Mouse (Mus musculus): ENCODE measurements around the gene Add3.

The Add3 gene

DNA sequence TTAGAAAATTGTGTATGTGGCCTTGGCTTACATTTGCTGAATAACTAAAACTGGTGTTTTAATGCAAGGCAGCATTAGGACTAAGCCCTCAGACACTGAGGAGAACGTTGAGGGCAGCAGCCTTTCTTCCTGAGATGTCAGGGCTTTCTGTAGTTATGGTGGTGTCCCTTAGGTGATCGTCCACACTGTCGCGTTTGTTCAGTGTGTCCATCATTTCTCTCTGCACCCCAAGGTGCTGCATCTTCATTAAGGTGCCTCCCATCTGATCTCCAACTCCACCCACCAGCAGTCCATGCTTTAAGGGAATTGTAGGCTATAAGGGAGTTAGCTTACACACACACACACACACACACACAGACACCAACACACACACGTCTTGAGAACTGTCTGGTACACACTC, 28.3 kb downstream of the Add3 start:
- no peak for DNase-seq

DNA sequence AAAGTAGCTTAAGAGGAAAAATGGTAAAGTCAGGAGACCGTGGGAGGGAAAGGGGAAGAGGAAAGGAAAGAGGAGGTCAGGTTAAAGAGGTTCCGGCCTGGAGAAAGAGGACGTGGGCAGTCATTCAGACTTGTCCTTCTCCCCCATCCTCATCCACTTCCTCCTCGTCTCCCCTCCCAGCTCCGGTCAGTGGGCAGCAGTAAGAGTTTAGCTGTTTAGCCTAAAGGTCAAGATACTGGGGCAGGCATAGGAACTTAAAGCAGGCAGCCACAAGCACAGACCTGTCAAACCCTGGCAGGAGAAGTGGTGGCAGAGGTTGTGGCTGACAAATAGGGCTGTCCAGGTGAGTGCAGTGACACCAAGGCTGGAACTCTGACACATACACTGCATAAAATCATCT, 30.4 kb downstream of the Add3 start:
- DNase-seq, result no peak

DNA sequence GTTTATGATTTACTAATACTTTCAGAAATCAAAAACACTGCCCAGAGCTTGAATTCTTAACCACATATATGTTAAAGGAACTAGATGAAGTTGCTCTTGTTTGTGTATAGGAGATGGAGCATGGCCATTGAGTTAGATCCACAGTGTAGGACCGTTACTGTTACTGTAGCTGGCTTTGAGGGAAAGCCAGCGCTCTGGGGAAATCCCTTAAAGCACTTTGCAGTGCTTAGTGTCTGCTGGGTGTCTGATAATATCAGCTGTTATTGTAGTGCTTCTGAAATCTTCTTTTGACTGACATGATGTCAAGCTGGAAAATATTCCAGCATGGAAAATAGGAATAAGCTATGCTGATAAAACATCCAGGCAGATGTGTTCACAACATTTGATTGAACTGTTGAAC, 33.8 kb downstream of the Add3 start:
- no peak for DNase-seq

DNA sequence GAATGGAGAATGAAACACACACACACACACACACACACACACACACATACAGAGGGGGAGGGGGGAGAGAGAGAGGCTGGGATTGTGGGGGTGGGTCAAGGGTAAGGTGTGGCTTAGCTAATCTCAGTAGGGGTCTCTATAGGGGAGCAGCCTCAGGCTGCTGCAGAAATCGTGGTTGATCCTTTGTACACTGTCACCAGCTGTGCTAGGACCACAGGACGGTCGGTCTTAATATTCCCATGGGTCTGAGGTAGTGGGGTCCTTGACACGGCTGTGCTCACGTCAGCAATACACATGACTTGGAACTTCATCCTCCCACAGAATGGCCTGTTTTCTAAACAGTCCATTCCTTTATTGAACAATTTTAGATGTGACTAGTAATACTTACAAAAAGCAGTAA, 35.3 kb downstream of the Add3 start:
- no peak for DNase-seq

DNA sequence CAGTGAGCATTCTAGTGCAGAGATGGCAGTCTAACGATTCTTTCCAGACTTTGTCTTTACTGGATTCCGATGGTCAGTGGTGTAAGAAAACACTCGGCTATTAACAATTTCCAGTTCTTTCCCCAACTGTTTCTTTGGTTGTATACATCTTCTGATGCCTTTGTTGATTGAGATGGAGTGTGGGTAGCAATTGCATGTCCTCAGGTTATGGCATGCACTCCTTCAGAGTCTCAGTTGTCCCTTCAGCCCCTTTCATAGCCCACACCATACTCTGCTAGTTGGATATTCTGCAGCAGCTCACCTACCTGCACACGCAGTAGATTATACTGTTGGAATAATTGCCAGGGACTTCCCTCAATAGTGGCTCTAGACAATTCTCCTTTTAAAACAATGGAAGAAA, 36.3 kb downstream of the Add3 start:
- DNase-seq, result no peak

DNA sequence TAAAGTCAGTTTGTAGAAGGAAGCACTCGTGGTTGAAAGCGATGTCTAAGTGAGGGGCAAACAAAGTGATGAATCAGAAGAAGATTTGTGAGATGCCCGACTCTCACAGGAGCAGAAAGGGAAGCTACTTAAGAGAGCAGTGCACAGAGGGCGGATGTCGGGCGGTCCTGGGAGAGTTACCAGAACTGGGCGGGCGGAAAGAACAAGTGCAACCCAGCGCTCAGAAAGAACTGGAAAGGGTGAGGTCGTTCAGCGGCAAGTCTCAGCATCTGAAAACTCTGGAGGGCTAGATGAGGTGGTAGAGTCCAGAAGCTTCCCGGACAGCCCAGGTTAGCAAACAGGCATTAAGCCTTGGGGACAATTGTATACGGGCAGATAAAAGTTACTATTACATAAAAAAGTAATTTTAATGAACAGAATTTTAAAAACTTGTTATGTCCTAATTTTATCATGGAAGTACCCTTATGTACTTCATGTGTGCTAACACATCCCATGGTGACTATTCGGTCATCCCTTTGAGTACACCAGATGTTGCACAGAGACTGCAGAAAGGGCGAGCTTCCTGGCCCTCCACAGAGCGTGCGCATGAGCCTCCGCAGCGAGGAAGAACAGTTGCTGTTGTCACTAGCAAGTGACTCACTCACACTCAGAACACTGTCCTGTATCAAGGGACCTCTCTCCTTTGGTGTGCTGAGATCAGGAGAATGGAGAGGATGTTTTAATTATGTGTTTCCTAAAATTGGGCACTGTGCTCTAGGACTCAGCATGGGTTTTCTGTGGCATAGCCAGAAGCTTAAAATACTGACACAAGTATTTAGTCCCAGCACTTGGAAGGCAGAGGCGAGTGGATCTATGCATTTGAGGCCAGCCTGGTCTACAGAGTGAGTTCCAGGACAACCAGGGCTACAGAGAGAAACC, 38.6 kb downstream of the Add3 start:
- no peak for DNase-seq

DNA sequence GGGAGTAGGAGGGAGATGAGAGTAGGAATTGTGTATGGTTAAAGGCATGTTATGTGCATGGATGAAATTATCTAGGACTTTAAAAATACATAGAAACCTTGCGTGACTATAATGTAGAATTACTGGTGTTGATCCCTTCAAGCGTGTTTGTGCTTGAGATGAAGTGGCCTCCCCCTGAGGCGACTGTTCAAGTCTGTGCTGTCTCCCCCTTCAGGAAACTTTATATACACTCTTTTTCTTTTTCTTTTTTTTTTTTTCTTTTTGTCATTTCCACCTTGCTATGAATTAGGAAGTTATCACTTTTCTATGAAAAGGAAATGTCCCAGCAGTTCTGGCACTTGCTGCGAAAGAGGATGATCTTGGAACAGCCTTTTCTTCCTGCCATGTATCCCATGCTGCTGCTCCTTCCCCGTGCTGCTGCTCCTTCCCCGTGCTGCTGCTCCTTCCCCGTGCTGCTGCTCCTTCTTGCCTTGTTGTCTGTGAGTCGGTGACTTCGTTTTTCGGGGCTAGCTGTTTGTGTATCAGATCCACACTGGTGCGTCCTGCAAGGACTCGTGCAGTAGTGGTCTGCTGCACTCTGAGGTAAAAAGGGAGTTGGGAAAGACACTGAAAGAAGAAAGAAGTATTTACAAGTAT, 40.0 kb downstream of the Add3 start:
- no peak for DNase-seq

DNA sequence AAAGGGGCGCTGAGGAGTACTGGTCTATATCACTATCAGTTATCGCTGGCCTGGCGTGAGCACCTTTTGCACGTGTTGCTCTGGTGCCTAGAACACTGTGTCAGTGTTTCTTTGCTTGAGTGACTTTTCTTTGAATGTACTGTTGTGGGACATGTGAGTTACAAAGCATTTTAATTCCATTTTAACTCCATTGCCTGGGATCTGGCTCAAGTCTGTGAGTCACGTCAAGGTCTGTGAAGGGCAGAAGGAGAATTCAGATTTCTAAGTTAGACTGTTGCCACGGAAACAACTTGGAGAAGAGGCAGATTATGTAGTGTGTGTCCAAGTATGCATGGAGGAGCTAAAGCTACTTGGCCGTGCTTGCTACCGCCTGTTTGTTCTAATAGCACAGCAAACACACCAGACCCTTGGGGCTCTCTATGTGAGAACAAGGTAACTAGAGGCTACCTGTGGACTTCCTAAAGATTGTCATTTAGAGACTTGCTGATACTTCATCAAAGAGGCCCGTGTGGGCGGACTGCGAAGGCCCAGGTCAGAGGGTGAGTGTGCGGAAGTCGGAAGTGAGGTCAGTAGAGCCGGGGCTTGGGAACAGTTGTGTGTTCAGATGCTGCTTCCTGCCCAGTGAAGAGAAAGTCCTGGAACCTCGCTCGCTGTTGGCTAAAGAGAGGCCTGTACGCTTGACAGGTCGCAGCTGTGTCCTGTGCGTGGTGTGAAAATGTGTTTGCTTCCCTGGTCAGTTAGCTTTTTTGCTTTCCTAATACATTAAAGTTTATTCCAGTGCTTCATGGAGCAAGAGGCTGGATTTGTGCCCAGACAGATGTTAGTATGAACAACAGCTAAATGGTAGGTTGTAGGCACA, 41.0 kb downstream of the Add3 start:
- peak; percentile 82 for DNase-seq

DNA sequence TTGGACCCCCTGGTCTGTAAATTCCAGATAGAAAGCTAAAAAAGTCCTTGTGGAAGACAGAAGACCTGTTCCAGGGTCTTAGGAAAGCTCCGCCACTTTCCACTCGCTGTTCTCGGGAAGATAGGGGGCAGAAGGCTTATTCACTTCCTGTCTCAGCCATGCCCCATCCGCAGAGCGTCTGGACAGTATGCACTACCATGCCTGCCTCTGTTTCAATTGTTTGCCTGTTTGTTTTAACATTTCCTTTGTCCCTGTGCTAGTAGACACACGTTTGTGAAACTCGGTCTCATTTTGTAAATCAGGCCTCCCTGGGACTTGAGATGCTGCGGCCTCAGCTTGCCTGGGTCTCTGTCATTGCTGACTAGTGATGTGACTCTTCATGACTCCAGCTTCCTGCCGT, 43.4 kb downstream of the Add3 start:
- DNase-seq, result peak; percentile 71

DNA sequence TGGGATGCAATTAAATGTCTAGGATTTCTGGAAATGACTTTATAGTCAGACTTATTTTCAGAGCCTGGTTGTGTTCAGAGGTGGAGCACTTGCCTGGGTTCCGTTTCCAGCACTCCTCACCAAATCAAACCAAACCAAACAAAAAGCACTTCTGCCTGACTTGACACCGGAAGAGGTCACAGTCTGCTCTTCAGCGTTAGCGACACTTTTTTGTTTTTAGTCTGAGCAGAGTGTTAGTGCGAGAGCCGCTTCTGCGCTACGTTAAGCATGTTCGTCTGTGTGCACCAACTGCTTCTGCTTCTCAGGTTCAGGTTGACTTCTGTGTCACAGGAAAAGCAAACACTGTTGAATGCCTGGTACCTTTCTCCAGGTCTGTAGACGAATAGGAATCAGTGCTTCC, 44.0 kb downstream of the Add3 start:
- DNase-seq, result peak; percentile 56

DNA sequence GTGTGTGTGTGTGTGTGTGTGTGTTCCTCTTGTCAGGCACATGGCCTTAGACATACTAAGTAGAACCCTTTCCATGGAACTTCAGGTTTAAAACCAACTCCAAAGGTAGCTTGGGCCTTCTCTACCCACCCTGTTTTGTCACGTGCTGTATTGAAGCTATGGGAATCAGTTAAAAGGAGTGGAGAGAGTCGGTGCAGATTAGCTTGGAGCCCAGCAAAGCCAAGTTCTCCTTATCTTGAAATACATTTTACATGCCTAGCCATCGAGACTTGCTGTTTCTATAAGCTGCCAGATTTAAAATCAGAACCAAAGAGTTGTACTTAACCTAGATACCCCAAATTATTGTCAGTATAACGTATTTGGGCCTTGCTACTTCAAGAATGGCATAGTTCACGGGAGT, 44.7 kb downstream of the Add3 start:
- no peak for DNase-seq

DNA sequence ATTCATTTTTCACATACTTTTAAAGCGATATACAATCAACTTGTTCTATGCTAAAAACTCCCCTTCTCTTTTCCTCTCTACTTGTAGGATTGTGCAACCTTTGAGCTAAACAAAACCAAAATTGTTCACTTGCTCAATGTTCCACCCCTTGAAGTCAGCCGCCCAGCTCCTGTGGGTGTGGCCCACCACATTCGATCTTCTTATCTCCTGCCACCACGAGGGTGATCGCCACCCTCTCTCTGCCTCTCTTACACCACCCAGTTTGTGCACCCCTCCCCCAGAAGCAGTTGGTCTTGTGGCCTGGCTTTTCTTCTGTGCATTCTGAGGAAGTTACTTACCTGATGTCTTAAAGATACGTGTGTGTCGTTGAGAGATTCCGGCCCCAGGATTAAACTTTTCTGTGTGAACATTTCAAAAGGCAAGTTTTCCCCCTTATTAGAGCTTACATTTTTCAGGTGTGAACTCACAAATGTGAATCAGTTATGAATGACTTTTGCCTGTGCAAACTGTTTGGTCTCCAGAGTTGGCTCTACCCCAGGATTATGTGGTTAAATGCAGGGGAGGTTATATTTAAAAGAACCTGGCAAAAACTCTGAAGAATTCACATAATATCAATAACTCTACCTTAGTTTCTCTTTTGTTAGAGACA, 45.4 kb downstream of the Add3 start:
- DNase-seq, result peak; percentile 86

DNA sequence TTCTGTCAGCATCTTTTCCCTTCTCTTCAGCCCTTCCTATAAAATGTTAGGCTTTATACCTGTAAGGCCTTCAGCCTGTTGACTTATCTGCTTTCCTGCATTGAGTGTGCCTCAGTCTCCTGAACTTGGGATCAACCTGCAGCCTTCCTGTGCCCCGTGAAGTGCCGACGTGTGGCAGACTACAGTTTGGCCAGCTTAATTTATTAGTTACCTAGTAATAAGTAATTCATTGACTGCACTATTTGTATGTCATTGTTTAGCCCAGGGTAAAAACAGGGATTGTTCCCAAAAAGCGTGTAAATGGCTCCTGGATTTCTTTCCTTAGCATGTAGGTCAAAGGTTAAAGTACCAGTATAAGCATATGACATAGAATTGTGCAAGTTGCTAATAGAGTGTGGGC, 46.2 kb downstream of the Add3 start:
- no peak for DNase-seq

DNA sequence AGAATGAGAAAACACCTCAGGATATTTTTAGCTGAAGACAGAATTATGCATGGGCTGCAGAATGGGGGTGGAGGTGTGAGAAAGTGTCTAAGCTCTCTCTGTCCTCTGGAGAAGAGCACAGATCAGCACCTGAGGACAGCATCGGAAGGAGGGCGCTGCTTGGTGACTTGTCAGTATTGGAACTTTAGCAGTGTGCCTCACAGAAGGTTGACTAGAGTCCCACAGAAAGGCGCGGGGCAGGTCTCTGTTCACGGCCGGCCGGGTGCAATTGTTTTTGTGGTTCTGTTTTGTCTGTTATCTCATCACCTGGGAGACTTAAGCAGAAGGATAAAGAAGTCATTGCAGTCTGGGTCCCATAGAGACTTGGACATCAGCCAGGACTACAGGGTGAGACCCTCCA, 47.3 kb downstream of the Add3 start:
- DNase-seq, result no peak

DNA sequence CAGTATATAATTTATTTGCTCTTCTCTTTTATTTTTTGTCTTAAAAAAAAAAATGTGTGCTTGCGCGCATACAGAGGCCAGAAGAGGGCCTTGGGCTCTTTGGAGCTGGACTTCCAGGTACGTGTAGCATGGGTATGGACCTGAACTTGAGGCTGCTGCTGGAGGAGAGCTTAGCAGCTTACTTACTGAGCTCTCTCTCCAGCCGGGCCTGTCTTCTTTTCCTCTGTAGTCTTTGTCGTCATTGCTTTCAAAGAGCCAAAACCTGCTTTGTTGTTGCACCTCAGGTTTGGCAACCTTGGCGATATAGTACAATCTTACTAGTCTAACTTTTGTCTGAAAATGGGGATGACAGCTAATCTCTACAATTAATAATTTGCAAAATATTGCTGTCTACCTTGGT, 47.9 kb downstream of the Add3 start:
- no peak for DNase-seq

DNA sequence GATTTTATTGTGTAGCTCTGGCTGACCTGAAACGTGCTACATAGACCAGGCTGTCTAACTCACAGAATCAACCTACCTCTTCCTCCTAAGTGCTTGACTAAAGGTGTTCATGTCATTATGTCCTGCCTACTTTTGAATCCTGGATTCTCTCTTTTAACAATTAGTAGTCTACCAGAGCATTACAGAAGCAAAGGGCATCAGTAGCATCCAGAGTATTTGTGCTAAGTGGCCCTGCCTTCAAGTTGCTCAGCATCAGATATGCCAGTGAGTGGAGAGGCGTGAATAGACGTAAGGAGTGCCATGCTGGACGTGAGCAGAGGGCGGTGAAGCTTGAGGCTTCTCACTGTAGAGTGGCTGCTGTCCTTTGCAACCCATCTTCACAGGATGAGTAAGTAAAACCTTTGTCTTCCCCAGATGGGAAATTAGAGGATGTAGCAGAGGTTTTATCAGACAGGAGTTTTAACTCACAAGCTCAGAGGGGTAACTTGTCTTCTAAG, 48.5 kb downstream of the Add3 start:
- no peak for DNase-seq

DNA sequence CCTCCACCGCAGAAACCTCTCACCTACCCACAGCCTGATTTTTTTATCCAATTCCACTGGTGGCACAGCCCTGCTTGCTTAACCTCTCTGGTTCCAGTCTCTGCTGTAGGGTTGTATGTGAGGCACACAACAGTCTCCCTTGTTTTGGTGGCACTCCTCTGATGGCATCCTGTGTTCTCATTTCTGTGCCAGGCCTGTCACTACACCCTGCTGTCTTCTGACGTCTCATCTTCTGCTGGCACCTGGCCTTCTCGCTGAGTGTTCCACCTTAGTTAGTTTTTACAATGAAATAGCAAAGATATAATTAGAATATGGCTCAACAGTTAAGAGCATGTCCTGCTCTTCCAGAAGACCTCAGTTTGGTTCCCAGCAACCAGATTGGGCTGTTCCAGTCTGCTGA, 49.5 kb downstream of the Add3 start:
- no peak for DNase-seq

DNA sequence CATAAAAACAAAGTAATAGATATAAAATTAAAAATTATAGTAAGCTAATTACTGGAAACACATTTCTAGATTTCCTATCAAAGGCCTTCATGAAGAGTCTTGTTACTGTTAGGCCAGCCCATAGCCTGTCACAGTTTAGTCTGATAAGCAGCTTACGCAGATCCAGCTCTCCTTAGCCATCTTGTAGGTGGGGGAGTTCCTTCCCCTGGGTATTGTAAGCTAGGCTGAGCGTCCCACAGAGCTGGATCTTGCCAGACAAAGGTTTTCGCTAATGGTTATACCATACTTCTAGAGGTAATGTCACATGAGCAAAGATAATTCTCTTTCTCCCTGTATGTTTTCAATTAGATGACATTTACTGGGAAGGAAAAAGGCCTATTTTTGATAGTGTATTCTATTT, 50.0 kb downstream of the Add3 start:
- DNase-seq, result no peak

DNA sequence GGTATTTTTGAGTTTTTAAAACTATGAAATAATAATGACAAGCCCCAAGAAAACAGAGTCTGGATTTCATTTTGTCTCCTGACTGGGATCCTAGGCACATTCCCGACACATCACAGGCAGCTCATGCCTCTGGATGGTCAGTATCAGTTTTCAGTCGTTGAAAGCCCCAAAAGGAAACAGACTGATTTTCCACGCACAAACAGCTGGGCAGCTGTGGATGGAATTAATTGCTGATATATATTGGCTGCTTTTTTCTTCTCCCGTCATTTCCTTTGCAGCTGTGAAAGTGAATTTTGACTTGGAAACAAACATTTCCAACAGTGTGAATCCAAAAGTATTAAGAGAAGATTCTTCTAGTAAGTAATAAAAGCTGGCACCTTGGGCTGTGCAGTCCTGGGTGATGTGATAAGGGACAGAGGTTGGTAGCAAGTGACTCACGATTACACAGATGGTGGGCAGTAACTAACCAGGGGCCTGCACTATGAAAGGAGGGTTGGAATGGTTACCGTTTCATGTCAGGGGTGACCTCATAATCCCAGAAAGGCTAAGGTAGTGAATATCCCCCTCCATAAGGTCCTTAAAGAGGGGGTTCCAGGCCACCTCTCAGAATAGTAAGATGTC, 51.7 kb downstream of the Add3 start:
- DNase-seq, result no peak

DNA sequence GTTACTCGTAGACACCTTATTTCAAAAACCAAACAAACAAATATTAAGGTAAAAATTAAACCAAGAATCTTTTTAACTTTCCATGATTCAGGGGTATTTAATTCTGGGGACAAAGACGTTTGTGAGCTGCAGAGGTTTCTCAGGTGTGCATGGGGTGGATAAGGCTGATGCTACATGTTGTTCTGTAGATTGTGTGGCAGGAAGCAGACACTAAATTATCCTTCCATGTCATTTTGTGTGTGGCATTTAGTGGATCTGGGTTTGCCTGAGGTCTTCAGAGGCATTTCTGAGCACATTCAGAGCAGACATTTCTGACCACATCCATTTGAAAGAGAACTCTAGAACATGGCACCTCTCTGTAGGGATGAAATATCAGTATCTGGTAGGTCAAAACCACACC, 52.9 kb downstream of the Add3 start:
- DNase-seq, result no peak

DNA sequence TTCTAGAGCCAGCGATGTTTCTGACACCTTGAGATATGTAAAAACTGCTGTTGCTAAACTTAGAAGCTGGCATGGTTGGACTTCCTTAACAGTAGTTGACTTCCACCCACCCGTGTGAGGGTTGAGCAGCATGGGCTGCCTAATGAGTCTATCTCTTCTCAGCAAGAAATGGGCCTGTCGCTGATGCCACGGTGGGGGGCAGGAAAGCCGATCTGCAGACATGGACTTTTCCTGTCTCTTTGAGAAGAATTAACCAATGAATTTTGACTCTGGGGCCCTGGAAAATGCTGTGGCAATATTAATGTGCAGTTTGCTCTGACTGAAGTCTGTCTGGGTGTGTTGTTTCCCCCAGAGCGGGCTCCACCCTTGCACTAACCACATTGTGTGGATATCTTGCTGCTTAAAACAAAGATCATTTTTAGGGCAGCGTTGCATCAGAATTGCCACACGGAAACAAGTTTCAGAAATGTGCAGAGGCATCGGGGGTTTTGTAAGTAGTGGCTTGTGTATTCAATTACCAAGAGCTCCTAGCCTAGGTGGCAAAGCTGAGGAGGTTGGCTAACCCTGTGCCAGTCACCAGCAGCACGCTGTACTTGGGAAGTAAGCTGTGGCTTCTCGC, 53.8 kb downstream of the Add3 start:
- DNase-seq, result peak; percentile 83

All from lung, postnatal 36 days (tissue).